Mouse (Mus musculus) right cerebral cortex, postnatal 10 days (tissue): ENCODE measurements around the gene Vapb.
"Not testable (repeated sequence)": the region's sequence is repeated elsewhere in the genome, so short reads cannot be mapped to it uniquely, and the experiment has no call there.

ENCODE experiments used
- DNase-seq, 2 experiments: peaks; one replicate each; pipeline ENCODE4 v3.0.0; 2021; ENCODE audit warnings: low spot score in 2 of 2

Gene Vapb

DNA sequence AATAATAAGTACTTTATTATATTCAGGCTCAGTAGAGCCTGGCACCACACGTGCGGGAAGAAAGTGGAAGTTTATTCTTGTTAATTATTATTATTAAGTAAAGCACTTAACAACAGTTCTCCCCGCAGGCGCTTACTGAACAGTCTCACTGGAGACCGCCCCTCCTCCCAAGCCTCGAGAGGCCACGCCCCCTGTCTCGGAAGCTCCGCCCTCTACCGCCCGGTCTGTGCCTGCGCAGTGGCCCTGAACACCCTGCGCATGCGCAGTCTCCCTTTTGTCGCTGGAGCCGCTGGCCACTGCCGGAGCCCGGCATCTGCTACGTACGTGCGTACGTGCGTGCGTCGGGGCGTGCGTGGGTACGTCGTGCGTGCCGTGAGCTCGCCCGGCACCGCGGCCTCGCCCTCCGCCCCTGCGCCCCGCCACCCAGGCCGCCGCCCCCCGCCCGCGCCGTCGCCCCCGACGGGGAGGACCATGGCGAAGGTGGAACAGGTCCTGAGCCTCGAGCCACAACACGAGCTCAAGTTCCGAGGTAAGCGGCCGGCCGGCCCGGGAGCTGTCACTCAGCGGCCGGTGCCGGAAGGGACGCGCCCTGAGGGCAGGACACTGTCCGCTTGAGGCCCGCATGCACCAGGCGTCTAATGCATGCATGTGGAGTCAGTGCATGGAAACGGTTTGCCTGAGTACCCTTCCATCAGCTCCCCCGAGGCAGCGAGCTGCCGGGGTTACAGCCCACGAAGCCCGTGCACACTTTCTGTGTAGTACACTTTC lies at the start of gene Vapb:
TSS of gene Vapb (plus strand) at position 290 of the 768 bp plus-strand sequence.
- DNase-seq: peak; percentile 99 to 100

DNA sequence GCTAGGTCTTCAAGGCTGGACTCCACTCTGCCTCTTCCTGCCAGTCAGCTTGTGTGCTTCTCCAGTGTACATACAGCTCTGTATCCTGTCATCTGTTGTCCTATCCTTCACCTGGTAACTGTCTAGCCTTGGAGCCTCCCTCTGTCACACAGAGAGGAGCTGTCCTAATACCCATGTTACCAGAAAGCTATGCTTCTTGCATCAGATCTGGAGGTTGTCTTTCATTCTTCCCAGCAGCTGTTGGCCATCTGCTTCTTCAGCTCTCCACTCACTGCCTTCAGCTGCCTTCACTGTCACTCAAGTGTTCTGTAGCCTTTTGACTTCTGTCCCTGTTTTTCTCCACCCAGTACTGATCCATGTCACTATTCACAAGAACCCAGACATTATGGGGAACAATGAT lies 47.5 kb upstream of the Vapb start:
- no peak for DNase-seq

DNA sequence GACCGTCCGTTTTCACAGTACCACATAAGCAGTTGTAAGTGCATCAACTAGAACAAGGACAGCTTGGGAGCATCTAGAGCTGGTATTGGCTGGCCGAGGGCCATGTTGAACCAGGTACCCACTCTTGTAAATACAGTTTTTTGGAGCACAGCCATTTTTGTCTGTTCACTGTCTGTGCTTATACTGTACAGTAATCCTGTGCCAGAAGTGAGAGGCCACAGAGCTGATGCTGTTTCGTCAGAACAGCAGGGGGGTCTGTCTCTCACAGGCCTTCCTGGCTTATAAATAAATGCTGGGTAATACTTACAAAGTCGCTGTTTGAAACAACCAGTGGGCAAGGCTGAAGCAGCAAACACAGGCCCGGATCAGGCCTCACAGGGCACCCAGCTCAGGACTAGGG lies 45.6 kb upstream of the Vapb start:
- no peak for DNase-seq

DNA sequence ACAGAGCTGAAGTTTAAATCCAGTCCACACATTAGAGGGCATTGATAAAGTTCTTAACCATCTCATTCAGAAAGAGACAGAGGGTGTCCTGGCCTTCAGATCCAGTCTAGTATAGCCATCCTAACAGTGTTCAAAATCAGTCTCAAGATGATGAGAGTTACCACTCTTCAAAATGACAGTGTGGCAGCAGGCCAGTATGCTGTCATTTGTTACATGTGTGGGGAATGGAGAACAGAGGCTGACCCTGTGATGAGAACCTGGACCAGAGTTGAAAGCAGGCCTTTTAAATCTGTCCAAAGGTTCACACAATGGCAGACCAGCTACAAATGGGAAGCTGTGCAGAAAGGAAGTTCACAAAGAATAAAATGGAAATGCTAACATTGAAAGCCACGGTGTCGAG lies 44.6 kb upstream of the Vapb start:
- DNase-seq: no peak

DNA sequence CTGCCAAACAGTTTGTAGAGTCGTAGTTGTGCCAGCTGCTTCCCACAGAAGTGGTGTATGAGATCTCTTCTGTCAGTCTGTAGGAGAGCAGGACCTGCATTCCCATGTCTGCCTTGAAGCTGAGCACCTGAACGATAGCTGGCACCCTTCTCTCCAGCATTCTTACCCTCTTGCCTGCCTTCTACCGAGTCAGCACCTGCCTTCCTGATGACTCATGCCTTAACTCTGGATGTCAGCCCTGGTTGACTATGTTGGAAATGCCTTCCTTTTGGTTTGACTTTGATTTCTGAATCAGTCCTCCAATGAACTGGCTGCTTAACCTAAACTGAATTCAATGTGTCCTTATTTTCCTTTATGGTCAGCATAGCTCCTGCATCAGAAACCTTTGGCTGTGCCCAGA lies 38.5 kb upstream of the Vapb start:
- no peak for DNase-seq

DNA sequence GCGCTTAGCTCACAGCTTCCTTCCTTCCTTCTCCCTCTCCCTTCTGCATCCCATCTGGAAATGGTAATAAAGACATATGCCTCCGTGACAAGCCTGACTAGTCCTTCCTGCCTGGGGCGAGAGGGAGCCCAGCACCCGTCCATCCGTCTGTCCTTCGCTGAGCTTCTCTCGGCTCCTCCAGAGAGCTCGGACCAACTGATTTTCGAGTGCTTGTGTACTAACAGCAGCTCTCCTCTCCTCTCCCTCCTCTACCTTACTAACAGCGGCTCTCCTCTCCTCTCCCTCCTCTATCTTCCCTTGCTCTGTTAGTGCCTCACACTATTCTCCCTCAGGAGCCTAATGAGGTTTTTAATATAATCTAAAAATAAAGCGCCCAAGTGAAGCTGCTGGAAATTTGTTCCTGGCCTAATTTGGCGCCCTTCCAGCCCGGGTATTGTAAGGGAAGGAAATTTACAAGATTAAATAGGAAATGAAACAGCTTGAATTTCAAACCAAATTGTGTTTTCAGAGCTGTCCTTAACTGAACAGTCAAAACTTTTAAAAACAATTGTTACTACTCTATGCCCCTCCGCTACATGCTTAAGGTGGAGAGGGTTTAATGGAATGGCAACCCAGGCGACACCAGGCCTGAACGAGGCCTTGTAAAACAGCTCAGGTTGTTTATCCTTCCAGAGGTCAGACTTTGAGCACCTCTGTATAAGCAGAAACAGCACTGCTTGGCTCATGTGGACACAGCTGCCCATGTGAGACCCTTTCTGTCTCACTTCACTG lies 35.0 kb upstream of the Vapb start:
- peak in 1 of 2 experiments; percentile 51 for DNase-seq

DNA sequence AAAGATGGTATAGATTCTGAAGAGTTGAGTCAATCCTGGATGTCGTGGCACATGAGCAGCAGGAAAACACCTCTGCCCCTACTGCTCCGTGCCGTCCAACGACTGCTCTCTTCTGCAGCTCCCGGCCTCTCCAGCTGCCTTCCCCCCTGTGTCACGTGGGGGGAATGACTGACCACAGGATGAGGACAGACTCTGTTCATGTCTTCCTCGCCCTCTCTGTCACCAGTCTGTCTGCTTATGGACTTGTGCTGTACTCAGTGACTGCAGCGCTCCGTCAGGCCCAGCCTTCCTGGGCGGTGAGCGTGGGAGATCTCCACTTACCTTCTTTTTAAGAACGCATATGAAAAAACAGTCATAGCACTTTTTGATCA lies 34.5 kb upstream of the Vapb start:
- no peak for DNase-seq

DNA sequence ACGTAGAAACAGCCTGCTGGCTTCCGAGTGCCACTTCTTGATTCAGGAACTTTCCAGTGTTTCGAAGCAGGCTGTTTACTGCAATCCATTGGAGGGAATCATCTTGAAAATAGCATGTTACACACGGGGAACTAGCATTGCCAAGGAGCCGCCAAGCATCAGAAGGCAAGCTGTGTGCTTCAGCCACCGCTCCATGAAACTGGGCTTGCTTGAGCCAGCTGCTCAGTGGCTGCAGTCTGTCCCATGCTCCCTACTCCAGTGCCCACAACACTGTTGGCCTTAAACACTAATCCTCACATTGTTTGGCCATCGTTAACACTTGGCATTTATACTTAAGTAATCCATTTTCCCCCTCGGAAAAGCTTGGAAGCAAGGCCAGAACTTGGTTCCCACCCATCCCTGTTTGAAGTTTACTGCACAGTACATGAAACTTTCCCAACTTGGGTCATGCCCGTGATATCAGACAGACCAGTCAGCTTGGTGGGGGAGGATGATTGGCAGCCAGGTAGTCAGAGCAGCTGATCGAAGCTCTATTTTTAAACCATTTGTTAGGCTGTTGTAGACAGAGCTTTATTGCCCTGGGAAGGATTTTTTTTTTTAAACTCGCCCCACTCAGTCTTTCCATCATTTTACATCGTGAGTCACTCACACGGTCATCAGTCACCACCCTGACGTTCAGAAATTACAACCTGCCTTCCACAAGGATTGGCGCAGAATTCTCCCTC lies 31.3 kb upstream of the Vapb start:
- no peak for DNase-seq

DNA sequence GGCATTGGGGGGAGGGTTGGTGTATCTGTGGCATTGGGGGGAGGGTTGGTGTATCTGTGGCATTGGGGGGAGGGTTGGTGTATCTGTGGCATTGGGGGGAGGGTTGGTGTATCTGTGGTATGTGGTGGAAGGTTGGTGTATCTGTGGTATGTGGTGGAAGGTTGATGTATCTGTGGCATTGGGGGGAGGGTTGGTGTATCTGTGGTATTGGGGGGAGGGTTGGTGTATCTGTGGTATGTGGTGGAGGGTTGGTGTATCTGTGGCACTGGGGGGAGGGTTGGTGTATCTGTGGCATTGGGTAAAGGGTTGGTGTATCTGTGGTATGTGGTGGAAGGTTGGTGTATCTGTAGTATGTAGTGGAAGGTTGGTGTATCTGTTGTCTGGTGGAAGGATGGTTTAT lies 29.7 kb upstream of the Vapb start:
- DNase-seq: not testable (repeated sequence)

DNA sequence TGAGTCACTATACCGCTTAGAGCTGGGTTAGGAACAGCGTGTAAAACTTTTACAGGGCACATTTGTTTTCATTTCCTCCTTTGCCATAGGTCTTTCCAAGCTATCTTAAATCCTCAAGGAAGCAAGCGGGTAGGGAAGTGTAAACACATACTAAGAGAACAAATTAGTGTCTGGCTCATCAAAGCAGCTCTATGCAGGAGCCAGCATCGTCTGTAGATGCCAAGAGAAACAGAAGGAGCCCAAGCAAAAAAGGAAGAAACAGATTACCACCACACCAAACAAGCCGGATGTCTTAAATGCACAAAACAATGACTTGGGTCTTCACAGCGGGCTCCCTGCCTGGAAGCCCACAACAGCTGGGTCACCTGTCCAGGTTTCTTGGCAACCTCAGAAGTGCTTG lies 27.1 kb upstream of the Vapb start:
- peak in 1 of 2 experiments; percentile 43 for DNase-seq

DNA sequence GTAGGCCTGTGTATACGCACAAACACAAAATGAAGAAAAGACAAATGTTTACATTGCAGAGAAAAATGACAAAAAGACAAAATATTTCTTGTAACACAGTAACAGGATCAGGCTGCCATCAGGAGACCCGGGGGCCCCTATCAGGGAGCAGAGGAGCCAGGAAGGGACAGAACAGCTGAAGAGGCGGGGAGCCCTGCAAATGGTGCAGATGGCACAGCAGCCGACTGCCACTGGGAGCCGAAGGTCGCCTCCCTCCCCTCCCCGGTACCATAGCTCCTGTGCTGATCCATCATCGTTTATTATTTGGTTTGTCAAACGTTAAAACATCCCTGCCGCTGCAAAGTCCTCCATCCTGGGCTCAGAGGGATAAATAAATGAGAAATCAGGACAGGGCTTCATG lies 24.7 kb upstream of the Vapb start:
- no peak for DNase-seq

DNA sequence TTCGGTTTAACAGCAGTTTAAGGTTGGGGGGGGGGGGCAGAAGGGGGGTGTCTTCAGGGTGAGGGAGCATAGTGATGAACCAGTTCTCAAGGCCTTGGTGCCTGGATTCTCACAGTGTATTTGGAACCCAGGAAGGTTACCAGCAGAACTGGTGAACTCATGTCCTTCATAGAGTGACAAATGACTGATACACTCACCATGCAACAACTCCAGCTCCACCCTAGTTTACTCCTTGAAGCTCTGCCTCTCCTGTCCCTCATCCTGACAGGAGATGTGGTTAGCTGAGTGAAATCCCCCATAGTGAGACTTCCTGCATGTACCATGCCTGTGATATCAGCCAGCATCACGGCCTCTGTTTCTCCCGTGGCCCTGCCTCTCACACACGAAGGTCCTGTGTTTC lies 24.1 kb upstream of the Vapb start:
- DNase-seq: no peak

DNA sequence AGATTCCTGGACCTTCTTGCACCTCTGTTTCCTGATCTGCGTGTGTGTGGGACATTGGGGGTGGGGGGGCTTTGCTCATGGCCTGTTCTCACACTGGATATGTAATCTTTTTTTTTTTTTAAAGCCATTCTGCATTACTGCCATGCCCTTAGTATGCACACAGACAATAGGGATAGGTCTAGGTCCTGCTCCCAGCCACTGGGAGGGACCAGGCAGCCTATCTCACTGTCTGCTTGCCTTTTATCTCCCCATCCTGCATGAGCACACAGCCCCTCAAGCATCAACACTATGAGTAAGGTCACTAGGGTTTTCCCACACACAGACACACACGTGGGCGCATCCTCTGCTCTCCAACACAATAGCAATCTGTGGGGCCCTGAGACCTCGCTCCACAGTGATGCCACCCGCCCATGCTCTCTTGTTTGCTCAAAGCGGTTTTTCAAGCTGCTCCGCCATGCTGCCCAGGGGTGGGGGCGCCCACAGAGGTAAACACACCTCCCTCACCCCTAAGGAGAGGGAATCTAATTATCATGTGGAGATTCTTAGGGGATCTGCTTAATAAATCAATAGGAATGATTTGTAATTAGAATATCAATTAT lies 22.6 kb upstream of the Vapb start:
- DNase-seq: no peak

DNA sequence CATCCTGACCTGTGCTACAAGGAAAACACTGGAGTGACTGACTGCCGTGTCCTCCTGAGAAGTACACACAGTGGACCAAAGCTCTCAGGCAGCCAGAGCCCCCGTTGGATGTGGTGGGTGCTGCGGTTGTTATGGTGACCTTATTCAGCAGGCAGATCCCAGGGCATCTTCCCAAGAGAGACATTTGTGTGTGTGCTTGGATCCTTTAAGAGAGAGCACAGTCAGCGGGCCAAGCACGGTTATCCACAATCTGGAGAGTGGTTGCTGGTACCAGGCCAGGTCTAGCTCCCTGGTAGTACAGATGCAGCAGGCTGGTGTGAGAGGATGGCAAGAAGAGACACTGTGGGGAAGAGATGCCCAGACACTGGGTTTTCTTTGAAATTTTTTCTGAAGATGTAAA lies 20.3 kb upstream of the Vapb start:
- DNase-seq: peak; percentile 65 to 69

DNA sequence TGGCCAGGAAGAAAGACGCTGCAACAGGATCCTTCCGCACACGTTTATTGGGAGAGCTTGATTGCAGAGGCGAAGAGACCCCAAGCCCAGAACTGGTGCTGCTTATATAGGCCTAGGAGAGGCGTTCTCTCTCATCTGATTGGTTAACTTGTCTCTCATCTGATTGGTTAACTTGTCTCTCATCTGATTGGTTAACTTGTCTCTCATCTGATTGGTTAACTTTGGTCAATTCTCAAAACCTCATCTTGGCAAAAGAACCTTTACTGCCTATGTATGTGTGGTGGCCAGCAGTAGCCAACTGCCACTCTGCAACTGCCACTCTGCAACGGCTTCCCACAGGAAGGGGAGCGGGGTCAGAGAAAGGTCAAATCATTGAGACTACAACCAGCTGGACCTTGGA lies 18.2 kb upstream of the Vapb start, which contains the start of gene 1700010B08Rik:
TSS of gene 1700010B08Rik (plus strand) at position 301 of the 400 bp plus-strand sequence.
- not testable (repeated sequence) for DNase-seq

DNA sequence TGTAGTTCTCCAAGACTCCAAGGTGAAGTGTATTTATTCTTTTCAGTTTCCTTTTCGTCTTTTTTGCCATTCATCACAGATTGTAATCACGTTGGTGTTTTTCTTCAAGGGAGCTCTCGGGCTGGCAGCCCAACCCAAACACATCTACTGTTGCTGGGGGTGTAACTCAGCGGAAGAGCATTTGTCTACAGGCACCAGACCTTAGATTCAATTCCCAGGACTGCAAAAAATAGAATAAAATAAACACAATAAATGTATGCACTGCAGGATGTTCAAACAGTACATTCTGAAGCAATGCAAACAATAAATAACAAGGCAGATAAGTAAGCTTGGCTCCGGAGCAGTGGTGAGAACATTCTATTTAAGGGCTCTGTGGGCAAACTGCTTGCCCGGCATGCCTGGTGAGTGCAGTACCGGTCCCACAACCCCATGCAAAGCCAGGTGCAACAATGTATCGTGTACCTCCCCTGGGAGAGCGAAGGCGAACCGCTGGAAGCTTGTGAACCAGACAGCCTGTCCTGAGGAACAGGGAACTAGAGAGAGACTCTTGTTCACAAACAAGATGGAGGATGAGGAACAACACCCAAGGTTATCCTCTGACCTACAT lies 15.0 kb upstream of the Vapb start:
- DNase-seq: no peak

DNA sequence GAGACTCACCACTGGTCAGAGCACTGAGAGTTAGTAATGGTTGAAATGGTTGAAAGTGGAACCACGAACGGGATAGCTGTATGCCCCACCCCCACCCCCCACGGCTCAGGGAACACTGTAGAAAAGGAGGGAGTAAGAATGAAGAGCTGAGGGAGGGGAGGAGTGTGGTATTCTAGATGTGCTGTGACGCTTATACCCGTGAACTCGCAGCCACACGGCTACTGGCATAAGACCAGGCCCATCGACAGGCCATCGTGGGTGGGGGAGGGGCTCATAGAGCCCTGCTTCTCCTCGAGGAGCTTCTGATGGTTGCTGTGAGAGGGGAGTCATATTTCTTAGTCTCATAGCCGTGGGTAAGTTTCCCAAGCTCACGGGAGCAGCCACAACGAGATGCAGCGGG lies 12.9 kb upstream of the Vapb start:
- no peak for DNase-seq

DNA sequence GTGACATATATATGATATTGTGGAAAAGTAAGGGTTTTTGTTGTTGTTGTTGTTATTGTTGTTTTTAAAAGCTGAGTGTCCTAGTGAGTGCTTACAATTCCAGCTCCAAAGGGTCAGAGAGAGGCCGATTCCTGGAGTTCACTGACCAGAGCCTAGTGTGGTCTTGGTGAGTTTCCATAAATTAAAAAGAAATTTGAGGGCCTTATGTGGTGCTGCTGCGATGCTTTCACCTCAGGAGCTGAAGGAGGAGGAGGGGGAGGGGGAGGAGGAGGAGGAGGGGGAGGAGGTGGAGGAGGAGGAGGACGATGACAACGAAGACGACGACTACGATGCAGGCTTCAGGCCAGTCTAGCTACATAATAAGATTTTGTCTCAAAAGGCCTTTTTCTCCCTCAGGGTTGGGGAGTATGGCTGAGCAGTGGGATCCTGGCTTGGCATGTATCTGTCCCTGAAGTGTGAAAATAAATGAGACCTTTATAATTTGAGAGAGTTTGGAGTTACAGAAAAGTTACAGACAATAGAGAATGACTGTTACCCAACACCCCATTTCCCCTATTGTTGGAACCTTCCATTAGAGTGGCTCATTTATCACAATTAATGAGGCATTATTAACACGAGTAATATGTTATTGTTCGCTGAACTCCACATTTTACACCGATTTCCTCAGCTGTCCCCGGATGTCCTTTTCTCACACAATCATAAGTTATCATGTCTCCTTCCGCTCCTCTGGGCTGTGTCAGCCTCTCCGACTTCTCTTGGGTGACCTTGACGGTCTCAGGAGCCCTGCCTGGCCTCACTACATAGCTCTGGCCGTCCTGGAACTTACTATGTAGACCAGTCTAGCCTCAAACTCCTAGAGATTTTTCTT lies 12.1 kb upstream of the Vapb start:
- no peak for DNase-seq

DNA sequence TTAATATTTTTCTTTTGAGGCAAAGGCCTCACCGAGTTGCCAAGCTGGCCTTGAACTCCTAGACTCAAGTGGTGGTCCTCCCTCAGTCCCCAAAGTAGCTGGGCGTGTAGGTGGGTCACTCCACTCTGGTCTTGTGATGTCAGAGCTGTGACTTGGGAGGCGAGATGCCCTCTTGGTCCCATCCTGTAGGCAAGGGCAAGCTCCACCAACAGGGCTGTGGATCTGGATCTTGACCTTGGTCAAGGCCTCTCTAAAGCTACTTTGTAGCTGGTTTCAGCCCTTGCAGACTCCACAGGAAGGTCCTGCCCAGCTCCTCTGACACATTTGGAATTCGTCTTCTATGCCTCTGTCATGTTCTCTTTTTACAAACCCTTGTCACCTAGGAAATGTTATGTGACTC lies 11.5 kb upstream of the Vapb start:
- no peak for DNase-seq

DNA sequence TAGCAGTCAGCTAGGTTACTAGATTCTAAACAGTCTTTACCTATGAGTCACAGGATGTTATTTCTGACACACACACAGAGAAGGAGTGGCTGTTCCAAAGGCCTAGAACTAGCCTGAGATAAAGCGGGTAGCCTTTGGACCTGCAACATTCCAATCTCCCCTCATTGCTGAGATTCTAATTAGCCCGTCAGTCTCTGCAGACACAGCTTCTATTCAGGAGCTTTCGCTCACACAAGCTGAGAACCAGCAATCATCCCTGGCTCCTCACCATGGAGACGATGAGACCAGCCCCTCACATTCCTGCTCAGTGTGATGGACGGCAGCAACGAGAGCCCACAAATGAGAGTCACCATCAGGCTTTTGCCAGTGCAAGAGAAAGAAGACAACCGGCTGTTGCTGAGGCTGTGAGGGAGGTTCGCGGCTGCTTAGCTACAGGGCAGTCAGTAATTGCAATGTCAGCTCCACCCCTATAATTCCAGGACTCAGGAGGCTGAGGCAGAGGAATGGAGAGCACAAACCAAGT lies 6.8 kb upstream of the Vapb start:
- DNase-seq: peak; percentile 57 to 74

DNA sequence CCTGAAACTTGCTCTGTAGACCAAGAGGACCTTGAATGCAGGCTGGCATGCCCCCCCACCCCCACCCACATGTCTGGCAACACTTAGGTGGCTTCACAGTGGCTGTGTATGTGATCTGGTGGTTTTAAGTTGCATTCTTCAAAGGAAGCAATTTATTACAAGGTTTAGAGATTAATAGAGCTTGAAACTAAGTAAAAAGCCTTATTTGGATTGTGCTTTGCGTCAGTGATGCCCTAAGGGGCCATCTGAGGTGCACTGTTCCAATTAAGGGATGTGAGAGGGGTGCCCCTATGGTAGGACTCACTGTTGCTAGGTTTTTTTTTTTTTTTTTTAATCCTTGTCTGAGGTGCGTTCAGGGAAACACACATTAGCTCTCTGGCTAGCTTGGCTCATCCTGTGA lies 2.9 kb upstream of the Vapb start:
- no peak for DNase-seq
